Mouse (Mus musculus): ENCODE results near the gene Nhlrc3. TPM values are rescaled to one million over a fixed set of nuclear protein-coding genes. Genes with fewer than 3 reads are reported as not detected.

The Nhlrc3 gene
- total and polyA plus RNA-seq, 3 experiments = 3.8 to 5.2 (median 5.0) TPM

- no peak for TF ChIP-seq CTCF (IDR thresholded peaks at IDR 0.05)
- TF ChIP-seq EP300 (IDR thresholded peaks at IDR 0.05; ENCODE audit: insufficient read depth, low read depth, low read length) = no peak
- TF ChIP-seq POLR2A (IDR thresholded peaks at IDR 0.05; ENCODE audit: insufficient read depth, low read depth, low read length) = no peak
- no peaks in the 10 kb centered on the region for H3K79me2 ChIP-seq (replicated peaks; ENCODE audit: control insufficient read depth, insufficient read depth, low read length)
- H3K9ac ChIP-seq (ENCODE audit: low read depth, low read length) = no peak overlapping the region
- intact Hi-C loops (cut with DNase I) = no loop called here
- peaks cover 7% of the 10 kb centered on the region for H3K4me1 ChIP-seq (ENCODE audit: control insufficient read depth, insufficient read depth, low read length)
- H3K36me3 ChIP-seq (ENCODE audit: control insufficient read depth, insufficient read depth, low read length) = no peaks in the 10 kb centered on the region
- DNase-seq = no peak
- 36% methylated on average over 10 of the region's 10 CpGs for WGBS
- no peak overlapping the region for H3K4me3 ChIP-seq
- H3K27me3 ChIP-seq (ENCODE audit: control insufficient read depth, insufficient read depth, low read length) = no peaks in the 10 kb centered on the region
- H3K27ac ChIP-seq = no peak overlapping the region; the same call in 1 of the 2 replicates
These were observed 23.4 kb upstream of the Nhlrc3 start for GRCm38 (mm10) chr3:53486561-53486960.

- H3K36me3 ChIP-seq (ENCODE audit: control insufficient read depth, insufficient read depth, low read length) = no peaks in the 10 kb centered on the region
- intact Hi-C loops (cut with DNase I) = no loop called here
- WGBS = 62% methylated on average over 8 of the region's 8 CpGs
- TF ChIP-seq EP300 (IDR thresholded peaks at IDR 0.05; ENCODE audit: insufficient read depth, low read depth, low read length) = no peak
- no peak for TF ChIP-seq CTCF (IDR thresholded peaks at IDR 0.05)
- no peak for TF ChIP-seq POLR2A (IDR thresholded peaks at IDR 0.05; ENCODE audit: insufficient read depth, low read depth, low read length)
- no peak overlapping the region for H3K27ac ChIP-seq
- H3K9ac ChIP-seq (ENCODE audit: low read depth, low read length) = no peak overlapping the region
- peaks cover 7% of the 10 kb centered on the region for H3K4me1 ChIP-seq (ENCODE audit: control insufficient read depth, insufficient read depth, low read length)
- no peaks in the 10 kb centered on the region for H3K79me2 ChIP-seq (replicated peaks; ENCODE audit: control insufficient read depth, insufficient read depth, low read length)
- H3K27me3 ChIP-seq (ENCODE audit: control insufficient read depth, insufficient read depth, low read length) = no peaks in the 10 kb centered on the region
- no peak overlapping the region for H3K4me3 ChIP-seq
- DNase-seq = no peak
These were observed 20.4 kb upstream of the Nhlrc3 start for GRCm38 (mm10) chr3:53483414-53484059.

- Histone ChIP-seq H3K9ac (ENCODE audit: low read depth, low read length) (no peak overlapping the region), H3K36me3 (ENCODE audit: control insufficient read depth, insufficient read depth, low read length) (peaks cover 2% of the 10 kb centered on the region; the same call in 1 of the 2 replicates), H3K79me2 (replicated peaks; ENCODE audit: control insufficient read depth, insufficient read depth, low read length) (no peaks in the 10 kb centered on the region), H3K4me1 (ENCODE audit: control insufficient read depth, insufficient read depth, low read length) (no peaks in the 10 kb centered on the region), H3K4me3 (no peak overlapping the region), H3K27ac (no peak overlapping the region), H3K27me3 (ENCODE audit: control insufficient read depth, insufficient read depth, low read length) (no peaks in the 10 kb centered on the region)
- TF ChIP-seq POLR2A (IDR thresholded peaks at IDR 0.05; ENCODE audit: insufficient read depth, low read depth, low read length) = no peak
- TF ChIP-seq CTCF (IDR thresholded peaks at IDR 0.05) = no peak
- no peak for TF ChIP-seq EP300 (IDR thresholded peaks at IDR 0.05; ENCODE audit: insufficient read depth, low read depth, low read length)
- intact Hi-C loops (cut with DNase I) = no loop called here
- WGBS = 94% methylated on average over 30 of the region's 30 CpGs
- no peak for DNase-seq
These were observed 15.4 kb upstream of the Nhlrc3 start for GRCm38 (mm10) chr3:53478419-53479046.

- TF ChIP-seq CTCF (IDR thresholded peaks at IDR 0.05) (no peak), POLR2A (IDR thresholded peaks at IDR 0.05; ENCODE audit: insufficient read depth, low read depth, low read length) (no peak), EP300 (IDR thresholded peaks at IDR 0.05; ENCODE audit: insufficient read depth, low read depth, low read length) (no peak)
- Histone ChIP-seq H3K27me3 (ENCODE audit: control insufficient read depth, insufficient read depth, low read length) (no peaks in the 10 kb centered on the region), H3K4me3 (no peak overlapping the region), H3K9ac (ENCODE audit: low read depth, low read length) (no peak overlapping the region), H3K79me2 (replicated peaks; ENCODE audit: control insufficient read depth, insufficient read depth, low read length) (no peaks in the 10 kb centered on the region), H3K27ac (no peak overlapping the region), H3K36me3 (ENCODE audit: control insufficient read depth, insufficient read depth, low read length) (peaks cover 2% of the 10 kb centered on the region), H3K4me1 (ENCODE audit: control insufficient read depth, insufficient read depth, low read length) (no peaks in the 10 kb centered on the region)
- DNase-seq = no peak
- 67% methylated on average over 17 of the region's 17 CpGs for WGBS
- intact Hi-C loops (cut with DNase I) = loop anchor here (2.0 kb wide), 1 partner anchor 13 kb away; no protein-coding TSS in a partner anchor
These were observed 14.3 kb upstream of the Nhlrc3 start for GRCm38 (mm10) chr3:53477468-53477867.

GRCm38 (mm10) chr3:53475889-53476288, 12.8 kb upstream of the Nhlrc3 start:
- TF ChIP-seq EP300 (IDR thresholded peaks at IDR 0.05; ENCODE audit: insufficient read depth, low read depth, low read length) = no peak
- peak; percentile 69 for TF ChIP-seq CTCF (IDR thresholded peaks at IDR 0.05)
- H3K27me3 ChIP-seq (ENCODE audit: control insufficient read depth, insufficient read depth, low read length) = no peaks in the 10 kb centered on the region
- intact Hi-C loops (cut with DNase I) = loop anchor here (2.0 kb wide), 1 partner anchor 15 kb away; no protein-coding TSS in a partner anchor
- H3K36me3 ChIP-seq (ENCODE audit: control insufficient read depth, insufficient read depth, low read length) = peaks cover 2% of the 10 kb centered on the region
- no peak overlapping the region for H3K27ac ChIP-seq
- WGBS = 49% methylated on average over 6 of the region's 6 CpGs
- H3K4me3 ChIP-seq = no peak overlapping the region
- no peaks in the 10 kb centered on the region for H3K79me2 ChIP-seq (replicated peaks; ENCODE audit: control insufficient read depth, insufficient read depth, low read length)
- DNase-seq = peak in 1 of 2 experiments; percentile 48
- H3K4me1 ChIP-seq (ENCODE audit: control insufficient read depth, insufficient read depth, low read length) = no peaks in the 10 kb centered on the region
- H3K9ac ChIP-seq (ENCODE audit: low read depth, low read length) = no peak overlapping the region

- Histone ChIP-seq H3K9ac (ENCODE audit: low read depth, low read length) (no peak overlapping the region), H3K27me3 (ENCODE audit: control insufficient read depth, insufficient read depth, low read length) (no peaks in the 10 kb centered on the region), H3K4me3 (no peak overlapping the region), H3K27ac (no peak overlapping the region), H3K4me1 (ENCODE audit: control insufficient read depth, insufficient read depth, low read length) (0 out of 2 replicates have a peak, but pooled peaks cover under 1% of the 10 kb centered on the region), H3K79me2 (replicated peaks; ENCODE audit: control insufficient read depth, insufficient read depth, low read length) (peaks cover 2% of the 10 kb centered on the region), H3K36me3 (ENCODE audit: control insufficient read depth, insufficient read depth, low read length) (peaks cover 2% of the 10 kb centered on the region)
- intact Hi-C loops (cut with DNase I) = no loop called here
- no peak for TF ChIP-seq POLR2A (IDR thresholded peaks at IDR 0.05; ENCODE audit: insufficient read depth, low read depth, low read length)
- no peak for TF ChIP-seq CTCF (IDR thresholded peaks at IDR 0.05)
- no peak for TF ChIP-seq EP300 (IDR thresholded peaks at IDR 0.05; ENCODE audit: insufficient read depth, low read depth, low read length)
- WGBS = 59% methylated on average over 4 of the region's 4 CpGs
- DNase-seq = no peak
These were observed 11.0 kb upstream of the Nhlrc3 start for GRCm38 (mm10) chr3:53474179-53474578.

All from heart, adult 2 months (tissue).